Mouse (Mus musculus) lung, embryonic 16.5 days (tissue): ENCODE measurements around the gene Cypt1. TPM values are rescaled to one million over a fixed set of nuclear protein-coding genes. Genes with fewer than 3 reads are reported as not detected.

Source experiments
- ATAC-seq: fragments of 200-750 bp; cut with Nextera tagmentation; 2 replicates; pipeline ENCODE4 v1.8.0; 2017; ENCODE audit warnings: low read depth, mild to moderate bottlenecking, moderate library complexity
- H3K27ac ChIP-seq: fragments of 300-500 bp; sonication (generic); 2 replicates; pipeline ENCODE4 v1.5.1; 2014; ENCODE audit warnings: mild to moderate bottlenecking, control low read depth, low read length
- H3K27me3 ChIP-seq: fragments of 300-500 bp; sonication (generic); 2 replicates; pipeline ENCODE4 v1.6.1; 2014; ENCODE audit warnings: low read depth, low read length, mixed read lengths; ENCODE audit not compliant: control insufficient read depth, insufficient read depth
- H3K36me3 ChIP-seq: fragments of 300-500 bp; sonication (generic); 2 replicates; pipeline ENCODE4 v1.6.1; 2014; ENCODE audit warnings: low read length; ENCODE audit not compliant: control insufficient read depth, insufficient read depth
- H3K4me1 ChIP-seq: fragments of 300-500 bp; sonication (generic); replicated peaks from 2 replicates; pipeline ENCODE4 v1.6.1; 2014; ENCODE audit warnings: low read length, mixed read lengths; ENCODE audit not compliant: control insufficient read depth, insufficient read depth
- H3K4me2 ChIP-seq: fragments of 300-500 bp; sonication (generic); 2 replicates; pipeline ENCODE4 v1.6.1; 2014; ENCODE audit warnings: low read depth, low read length, control low read depth
- H3K4me3 ChIP-seq: fragments of 300-500 bp; sonication (generic); 2 replicates; pipeline ENCODE4 v1.5.1; 2014; ENCODE audit warnings: mild to moderate bottlenecking, low read length, control low read depth
- H3K9ac ChIP-seq: fragments of 300-500 bp; sonication (generic); 2 replicates; pipeline ENCODE4 v1.6.1; 2014; ENCODE audit warnings: low read length, control low read depth
- H3K9me3 ChIP-seq: fragments of 300-500 bp; sonication (generic); 2 replicates; pipeline ENCODE4 v1.6.1; 2016; ENCODE audit warnings: low read length; ENCODE audit not compliant: control insufficient read depth
- WGBS: fragments of 180-500 bp; shearing (Covaris S2); extraction: QIAGEN DNeasy Blood & Tissue Kit; methylation state at CpG from one replicate; pipeline ENCODE4 v1.1.7; 2014; 5-methylcytosine and 5-hydroxymethylcytosine counted together
- polyA plus RNA-seq: library from polyadenylated mRNA; unstranded; fragments of >200 nt; fragmentation: Nextera tagmentation; extraction: Ambion mirVana; gene quantifications from 2 replicates; pipeline ENCODE4 v1.2.1, GENCODE M21; 2015

Cypt1 gene
- not detected in 2 replicates for polyA plus RNA-seq

- Histone ChIP-seq H3K27me3 (no peaks in the 10 kb centered on the region), H3K4me2 (no peak within 1 kb of the TSS), H3K4me3 (no peak within 1 kb of the TSS), H3K9ac (no peak within 1 kb of the TSS), H3K27ac (no peak within 1 kb of the TSS), H3K9me3 (no peaks in the 10 kb centered on the region), H3K36me3 (no peaks in the 10 kb centered on the region), H3K4me1 (no peaks in the 10 kb centered on the region)
- WGBS, result 85% methylated on average over 3 of the region's 3 CpGs
- ATAC-seq, result no peak
Measured at GRCm38 (mm10) chrX:16522569-16522968, at the start of gene Cypt1. Cypt1 (plus strand) TSS chrX:16522869.

GRCm38 (mm10) chrX:16546806-16547205 is 24.1 kb downstream of the Cypt1 start:
- Histone ChIP-seq H3K4me2 (no peak overlapping the region), H3K9ac (no peak overlapping the region), H3K4me1 (no peaks in the 10 kb centered on the region), H3K27me3 (no peaks in the 10 kb centered on the region), H3K9me3 (no peaks in the 10 kb centered on the region), H3K36me3 (no peaks in the 10 kb centered on the region), H3K4me3 (no peak overlapping the region), H3K27ac (no peak overlapping the region)
- no peak for ATAC-seq

GRCm38 (mm10) chrX:16557061-16557460 is 34.4 kb downstream of the Cypt1 start:
- WGBS, result 26% methylated on average over 1 of the region's 1 CpGs
- no peaks in the 10 kb centered on the region for H3K27me3 ChIP-seq
- no peak for ATAC-seq
- no peaks in the 10 kb centered on the region for H3K4me1 ChIP-seq
- no peaks in the 10 kb centered on the region for H3K36me3 ChIP-seq
- H3K27ac ChIP-seq, result no peak overlapping the region
- H3K4me2 ChIP-seq, result no peak overlapping the region
- no peak overlapping the region for H3K9ac ChIP-seq
- no peak overlapping the region for H3K4me3 ChIP-seq
- H3K9me3 ChIP-seq, result no peaks in the 10 kb centered on the region

GRCm38 (mm10) chrX:16558501-16558900 is 35.8 kb downstream of the Cypt1 start:
- Histone ChIP-seq H3K36me3 (no peaks in the 10 kb centered on the region), H3K27ac (no peak overlapping the region), H3K4me1 (no peaks in the 10 kb centered on the region), H3K4me3 (no peak overlapping the region), H3K9me3 (no peaks in the 10 kb centered on the region), H3K27me3 (no peaks in the 10 kb centered on the region), H3K4me2 (no peak overlapping the region), H3K9ac (no peak overlapping the region)
- no peak for ATAC-seq

Other genes starting within 250 kb of the Cypt1 start
- gene Maoa, start 96.8 kb downstream of the Cypt1 start, polyA plus RNA-seq, result 36.6 and 36.8 TPM in 2 replicates